Mouse (Mus musculus) midbrain, embryonic 10.5 days (tissue): ENCODE results near the gene Adnp. TPM values are rescaled to one million over a fixed set of nuclear protein-coding genes. Genes with fewer than 3 reads are reported as not detected.

ENCODE experiments used
- DNase-seq: peaks from one replicate; pipeline ENCODE4 v3.0.0-alpha.2; 2017; ENCODE audit warnings: low spot score
- H3K27ac ChIP-seq: fragments of 300-500 bp; sonication (generic); replicated peaks from 2 replicates; pipeline ENCODE4 v1.5.1; 2016; ENCODE audit warnings: mild to moderate bottlenecking
- H3K27me3 ChIP-seq: fragments of 300-500 bp; sonication (generic); 2 replicates; pipeline ENCODE4 v1.6.1; 2016; ENCODE audit warnings: low read depth, mild to moderate bottlenecking; ENCODE audit not compliant: poor library complexity, severe bottlenecking
- H3K36me3 ChIP-seq: fragments of 300-500 bp; sonication (generic); 2 replicates; pipeline ENCODE4 v1.6.1; 2016; ENCODE audit warnings: mild to moderate bottlenecking, moderate library complexity
- H3K4me1 ChIP-seq: fragments of 300-500 bp; sonication (generic); 2 replicates; pipeline ENCODE4 v1.6.1; 2016
- H3K4me3 ChIP-seq: fragments of 300-500 bp; sonication (generic); 2 replicates; pipeline ENCODE4 v1.5.1; 2016; ENCODE audit warnings: mild to moderate bottlenecking, moderate library complexity
- H3K9me3 ChIP-seq: fragments of 300-500 bp; sonication (generic); replicated peaks from 2 replicates; pipeline ENCODE4 v1.6.1; 2016; ENCODE audit warnings: mild to moderate bottlenecking
- WGBS: fragments of 180-500 bp; shearing (Covaris S2); methylation state at CpG from one replicate; pipeline ENCODE4 v1.1.7; 2016; 5-methylcytosine and 5-hydroxymethylcytosine counted together
- microRNA-seq: library from miRNA; unstranded; fragments of <30 nt; microRNA quantifications from one replicate; pipeline ENCODE4, GENCODE M21; 2017
- polyA plus RNA-seq: library from polyadenylated mRNA; unstranded; fragments of >200 nt; fragmentation: Nextera tagmentation; extraction: Ambion mirVana; gene quantifications from 2 replicates; pipeline ENCODE4 v1.2.1, GENCODE M21; 2016

The Adnp gene
- polyA plus RNA-seq, 1 experiment from 2014 or later = 1.7 TPM

DNA sequence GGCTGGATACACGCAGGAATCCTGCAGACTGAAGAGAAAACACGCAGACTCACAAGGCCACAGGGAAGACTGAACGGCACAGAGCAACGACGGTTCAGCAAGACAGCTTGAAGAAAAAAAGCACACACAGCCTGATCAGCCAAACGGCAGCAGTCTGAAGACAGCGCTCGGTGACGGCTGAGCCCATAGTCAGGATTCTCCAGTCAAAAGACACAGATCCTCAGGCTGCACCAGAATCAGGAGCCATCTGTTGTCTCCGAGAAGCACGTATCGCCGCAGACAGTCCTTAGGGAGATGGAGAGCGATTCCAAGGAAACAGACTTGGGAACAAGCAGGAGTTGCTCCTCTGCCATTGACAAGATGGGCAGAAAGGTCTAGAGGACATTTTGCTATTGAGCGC, 69.8 kb downstream of the Adnp start:
- no peak for DNase-seq

More for the DNA sequence above, 69.8 kb downstream of the Adnp start:
- H3K36me3 ChIP-seq = no peaks in the 10 kb centered on the region
- no peaks in the 10 kb centered on the region for H3K27me3 ChIP-seq
- H3K4me3 ChIP-seq = no peak overlapping the region
- no peaks in the 10 kb centered on the region; the same call in 1 of the 2 replicates for H3K4me1 ChIP-seq
- no peaks in the 10 kb centered on the region for H3K9me3 ChIP-seq
- WGBS = 84% methylated on average over 15 of the region's 15 CpGs
- no peak overlapping the region for H3K27ac ChIP-seq

Small RNA genes lying within 50 kb of the gene (microRNA-seq; reads per million reads assigned to microRNA genes)
- not detected for gene Gm24561

Other genes starting within 250 kb of the Adnp start
- gene Ripor3, start 196.5 kb downstream of the Adnp start, polyA plus RNA-seq = 0.86 and 0.97 TPM in 2 replicates
- 6.9 and 7.5 TPM in 2 replicates for gene Pard6b, start 126.1 kb downstream of the Adnp start, polyA plus RNA-seq
- 17.2 and 18.1 TPM in 2 replicates for gene Gm20716, start 23.3 kb upstream of the Adnp start, polyA plus RNA-seq
- gene Dpm1, start 23.5 kb upstream of the Adnp start, polyA plus RNA-seq = 86.0 and 88.9 TPM in 2 replicates
- 6.9 and 7.0 TPM in 2 replicates for gene Mocs3, start 23.5 kb upstream of the Adnp start, polyA plus RNA-seq
- 4.2 and 4.4 TPM in 2 replicates for gene Kcng1, start 74.6 kb upstream of the Adnp start, polyA plus RNA-seq